Mouse (Mus musculus) spleen, adult 2 months (tissue): ENCODE results near the gene Tenm2.

ENCODE experiments used
- CTCF ChIP-seq: fragments of 200-500 bp; IDR thresholded peaks from 2 replicates; pipeline ENCODE4 v1.5.1; 2011; ENCODE audit warnings: mild to moderate bottlenecking, inconsistent platforms; ENCODE audit not compliant: insufficient read depth, insufficient read length, insufficient replicate concordance; ENCODE audit errors: extremely low read depth
- POLR2A ChIP-seq: fragments of 200-500 bp; IDR thresholded peaks from 2 replicates; pipeline ENCODE4 v1.6.1; 2011; ENCODE audit warnings: low read depth, low read length, inconsistent platforms

- TF ChIP-seq POLR2A (no peak), CTCF (no peak)
These were observed 1273.3 kb downstream of the Tenm2 start for GRCm38 (mm10) chr11:35962431-35962830.
